Mouse (Mus musculus): ENCODE measurements around the gene Mier1. TPM values are rescaled to one million over a fixed set of nuclear protein-coding genes. Genes with fewer than 3 reads are reported as not detected.
A peak's percentile ranks its signal among the peaks of the same experiment; 100 is the strongest.

Gene Mier1
- polyA plus RNA-seq, 1 experiment from 2014 or later, result 36.1 TPM

DNA sequence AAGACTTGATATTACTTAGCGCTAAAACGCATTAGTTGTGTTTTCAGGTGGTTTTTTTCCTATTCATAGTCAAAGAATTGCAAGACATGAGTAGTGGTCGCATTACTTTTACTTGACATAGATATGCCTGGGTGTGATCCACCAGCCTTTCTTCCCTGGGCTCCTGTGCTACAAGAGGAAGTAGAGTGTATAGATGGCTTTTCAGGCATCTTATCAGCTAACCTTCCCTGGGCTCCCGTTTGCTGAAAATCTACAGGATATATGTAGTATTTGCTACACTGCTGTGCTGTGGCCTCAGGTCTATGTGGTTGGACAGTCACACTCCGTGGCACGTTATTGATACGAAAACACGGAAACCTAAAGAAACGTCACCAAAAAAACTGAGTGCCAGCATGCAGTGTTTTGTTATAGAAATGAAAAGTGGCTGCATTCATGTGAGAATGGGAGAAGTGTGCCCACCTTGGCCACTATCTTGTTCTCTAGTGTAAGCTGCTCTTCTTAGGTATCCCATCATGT, 6.7 kb downstream of the Mier1 start:
- Histone ChIP-seq H3K27ac (replicated peaks in 1 of 2; ENCODE audit: control insufficient read depth in 1 of 2, insufficient read depth in 1 of 2, low read depth in 2 of 2, low read length in 2 of 2) (no peak overlapping the region), H3K27me3 (ENCODE audit: control insufficient read depth, insufficient read depth, low read length) (no peaks in the 10 kb centered on the region), H3K4me2 (ENCODE audit: low read length) (peak overlapping the region; percentile 77), H3K36me3 (ENCODE audit: control insufficient read depth, insufficient read depth, low read length) (peaks cover 11% of the 10 kb centered on the region), H3K9me3 (ENCODE audit: control insufficient read depth, low read length) (no peaks in the 10 kb centered on the region), H3K4me1 (ENCODE audit: control insufficient read depth in 2 of 2, insufficient read depth in 2 of 2, low read length in 2 of 2) (peaks cover 0 to 22% of the 10 kb centered on the region in 2 experiments; a peak in 3 of 4 replicates), H3K9ac (ENCODE audit: low read length) (peak overlapping the region; percentile 98), H3K4me3 (ENCODE audit: control insufficient read depth in 1 of 2, insufficient read depth in 1 of 2, low read depth in 1 of 2, low read length in 2 of 2) (peak overlapping the region in 1 of 2 experiments; percentile 93; a peak in 2 of 4 replicates)
- no peak for ATAC-seq (ENCODE audit: insufficient number of reproducible peaks, insufficient read depth, low FRiP score, low read depth)
- WGBS, result 70% methylated on average over 9 of the region's 9 CpGs

DNA sequence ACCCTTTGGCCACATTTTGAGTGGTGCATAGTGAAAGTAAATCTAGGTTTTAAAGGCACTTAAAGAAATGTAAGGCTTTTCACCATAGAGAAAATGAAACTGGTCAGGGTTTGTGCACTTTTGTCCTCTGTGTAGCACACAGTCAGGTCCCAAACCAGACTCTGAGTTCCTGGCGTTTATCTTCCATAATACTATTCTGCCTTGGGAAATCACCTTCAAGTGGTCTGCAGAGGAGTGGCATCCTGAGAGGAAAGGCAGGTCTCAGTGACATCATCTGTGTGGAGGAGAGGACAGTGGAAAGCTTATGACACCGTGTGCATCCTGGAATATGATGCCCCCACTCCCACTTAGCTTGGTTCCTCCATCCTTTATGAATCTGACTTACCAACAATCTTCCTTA, 8.9 kb downstream of the Mier1 start:
- 0 out of 2 replicates have a peak overlapping the region, but pooled peaks have one; percentile 38 for H3K9ac ChIP-seq (ENCODE audit: low read length)
- peaks cover 0 to 22% of the 10 kb centered on the region in 2 experiments; a peak in 3 of 4 replicates for H3K4me1 ChIP-seq (ENCODE audit: control insufficient read depth in 2 of 2, insufficient read depth in 2 of 2, low read length in 2 of 2)
- H3K4me2 ChIP-seq (ENCODE audit: low read length), result peak overlapping the region; percentile 32
- H3K36me3 ChIP-seq (ENCODE audit: control insufficient read depth, insufficient read depth, low read length), result no peaks in the 10 kb centered on the region
- no peaks in the 10 kb centered on the region for H3K27me3 ChIP-seq (ENCODE audit: control insufficient read depth, insufficient read depth, low read length)
- no peaks in the 10 kb centered on the region for H3K9me3 ChIP-seq (ENCODE audit: control insufficient read depth, low read length)
- H3K4me3 ChIP-seq (ENCODE audit: control insufficient read depth in 1 of 2, insufficient read depth in 1 of 2, low read depth in 1 of 2, low read length in 2 of 2), result no peak overlapping the region
- WGBS, result 14% methylated on average over 2 of the region's 2 CpGs
- ATAC-seq (ENCODE audit: insufficient number of reproducible peaks, insufficient read depth, low FRiP score, low read depth), result no peak
- H3K27ac ChIP-seq (replicated peaks in 1 of 2; ENCODE audit: control insufficient read depth in 1 of 2, insufficient read depth in 1 of 2, low read depth in 2 of 2, low read length in 2 of 2), result peak overlapping the region in 1 of 2 experiments; percentile 41; a peak in 1 of 4 replicates

DNA sequence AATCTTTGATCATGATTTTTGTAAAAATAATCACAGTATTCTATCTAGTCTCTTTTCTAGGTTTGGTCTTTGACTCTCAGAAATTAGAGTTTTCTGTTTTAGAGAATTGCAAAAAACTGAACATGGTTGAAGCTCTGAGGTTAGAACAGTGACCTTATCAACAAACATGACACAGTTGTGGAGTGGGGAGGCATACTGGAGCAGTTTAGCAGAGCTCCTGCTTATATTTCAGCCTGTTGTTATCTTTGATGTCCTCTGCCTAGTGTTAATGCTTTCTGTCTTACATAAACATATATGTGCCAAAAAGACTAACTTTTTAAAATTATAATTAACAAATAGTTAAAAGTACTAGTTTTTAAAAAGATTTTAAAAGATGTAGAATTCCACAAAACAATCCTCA, 9.4 kb downstream of the Mier1 start:
- ATAC-seq (ENCODE audit: insufficient number of reproducible peaks, insufficient read depth, low FRiP score, low read depth), result no peak
- peaks cover 0 to 20% of the 10 kb centered on the region in 2 experiments; a peak in 3 of 4 replicates for H3K4me1 ChIP-seq (ENCODE audit: control insufficient read depth in 2 of 2, insufficient read depth in 2 of 2, low read length in 2 of 2)
- H3K9me3 ChIP-seq (ENCODE audit: control insufficient read depth, low read length), result no peaks in the 10 kb centered on the region
- H3K27ac ChIP-seq (replicated peaks in 1 of 2; ENCODE audit: control insufficient read depth in 1 of 2, insufficient read depth in 1 of 2, low read depth in 2 of 2, low read length in 2 of 2), result no peak overlapping the region
- no peak overlapping the region for H3K4me2 ChIP-seq (ENCODE audit: low read length)
- no peak overlapping the region for H3K4me3 ChIP-seq (ENCODE audit: control insufficient read depth in 1 of 2, insufficient read depth in 1 of 2, low read depth in 1 of 2, low read length in 2 of 2)
- H3K9ac ChIP-seq (ENCODE audit: low read length), result no peak overlapping the region
- no peaks in the 10 kb centered on the region for H3K27me3 ChIP-seq (ENCODE audit: control insufficient read depth, insufficient read depth, low read length)
- H3K36me3 ChIP-seq (ENCODE audit: control insufficient read depth, insufficient read depth, low read length), result no peaks in the 10 kb centered on the region

- Histone ChIP-seq H3K4me1 (ENCODE audit: control insufficient read depth in 2 of 2, insufficient read depth in 2 of 2, low read length in 2 of 2) (peaks cover 0 to 8% of the 10 kb centered on the region in 2 experiments; a peak in 3 of 4 replicates), H3K36me3 (ENCODE audit: control insufficient read depth, insufficient read depth, low read length) (peaks cover 12% of the 10 kb centered on the region), H3K4me2 (ENCODE audit: low read length) (no peak overlapping the region), H3K4me3 (ENCODE audit: control insufficient read depth in 1 of 2, insufficient read depth in 1 of 2, low read depth in 1 of 2, low read length in 2 of 2) (no peak overlapping the region), H3K9ac (ENCODE audit: low read length) (no peak overlapping the region), H3K27ac (replicated peaks in 1 of 2; ENCODE audit: control insufficient read depth in 1 of 2, insufficient read depth in 1 of 2, low read depth in 2 of 2, low read length in 2 of 2) (no peak overlapping the region), H3K9me3 (ENCODE audit: control insufficient read depth, low read length) (no peaks in the 10 kb centered on the region), H3K27me3 (ENCODE audit: control insufficient read depth, insufficient read depth, low read length) (no peaks in the 10 kb centered on the region)
- no peak for ATAC-seq (ENCODE audit: insufficient number of reproducible peaks, insufficient read depth, low FRiP score, low read depth)
- 77% methylated on average over 4 of the region's 4 CpGs for WGBS
Measured at GRCm38 (mm10) chr4:103126533-103126932, 12.3 kb downstream of the Mier1 start.

DNA sequence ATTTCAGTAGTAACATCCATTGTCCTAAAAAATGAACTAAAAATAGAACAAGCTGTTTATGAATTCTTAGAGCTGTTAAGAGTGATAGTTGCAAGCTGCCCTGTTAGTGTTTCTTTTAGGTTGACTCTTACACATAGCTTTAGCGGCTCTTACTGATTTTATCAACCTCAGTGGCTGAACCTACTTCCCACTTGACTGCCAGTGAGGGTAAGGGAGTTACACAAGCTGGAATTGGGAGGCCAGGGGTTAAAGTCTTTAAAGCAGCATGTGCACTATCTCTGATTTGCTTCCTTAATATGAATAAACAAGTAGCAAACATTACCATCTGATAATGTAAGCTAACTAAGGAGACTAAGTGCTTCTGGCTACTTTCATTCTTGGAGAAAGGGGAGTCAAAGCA, 22.8 kb downstream of the Mier1 start:
- H3K27me3 ChIP-seq (ENCODE audit: control insufficient read depth, insufficient read depth, low read length), result no peaks in the 10 kb centered on the region
- ATAC-seq (ENCODE audit: insufficient number of reproducible peaks, insufficient read depth, low FRiP score, low read depth), result no peak
- 24% methylated on average over 1 of the region's 1 CpGs for WGBS
- no peak overlapping the region for H3K4me2 ChIP-seq (ENCODE audit: low read length)
- H3K27ac ChIP-seq (replicated peaks in 1 of 2; ENCODE audit: control insufficient read depth in 1 of 2, insufficient read depth in 1 of 2, low read depth in 2 of 2, low read length in 2 of 2), result no peak overlapping the region
- H3K9me3 ChIP-seq (ENCODE audit: control insufficient read depth, low read length), result no peaks in the 10 kb centered on the region
- peaks cover 64% of the 10 kb centered on the region for H3K36me3 ChIP-seq (ENCODE audit: control insufficient read depth, insufficient read depth, low read length)
- no peak overlapping the region for H3K4me3 ChIP-seq (ENCODE audit: control insufficient read depth in 1 of 2, insufficient read depth in 1 of 2, low read depth in 1 of 2, low read length in 2 of 2)
- no peak overlapping the region for H3K9ac ChIP-seq (ENCODE audit: low read length)
- H3K4me1 ChIP-seq (ENCODE audit: control insufficient read depth in 2 of 2, insufficient read depth in 2 of 2, low read length in 2 of 2), result peaks cover 0 to 4% of the 10 kb centered on the region in 2 experiments; a peak in 1 of 4 replicates

DNA sequence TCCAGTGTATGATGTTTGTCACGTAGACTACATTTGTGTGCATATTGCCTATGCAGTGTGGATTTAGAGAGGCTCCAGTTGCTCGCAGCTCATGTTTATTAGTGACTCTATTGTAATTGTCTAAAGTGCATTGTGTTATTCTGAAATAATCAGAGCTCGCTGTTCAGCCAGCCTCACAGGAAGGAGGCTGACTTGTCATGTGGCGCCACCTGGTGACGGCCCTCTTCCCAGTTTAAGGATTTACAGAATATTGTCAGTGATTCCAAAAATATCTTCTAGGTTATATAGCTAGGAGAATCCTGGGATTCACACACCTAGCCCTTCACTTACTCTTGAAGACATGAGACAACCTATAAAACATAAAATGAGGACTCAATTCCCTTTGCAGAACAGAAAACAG, 32.1 kb downstream of the Mier1 start:
- no peak overlapping the region for H3K9ac ChIP-seq (ENCODE audit: low read length)
- peaks cover 84% of the 10 kb centered on the region for H3K36me3 ChIP-seq (ENCODE audit: control insufficient read depth, insufficient read depth, low read length)
- H3K4me2 ChIP-seq (ENCODE audit: low read length), result no peak overlapping the region
- H3K9me3 ChIP-seq (ENCODE audit: control insufficient read depth, low read length), result no peaks in the 10 kb centered on the region
- no peaks in the 10 kb centered on the region for H3K27me3 ChIP-seq (ENCODE audit: control insufficient read depth, insufficient read depth, low read length)
- ATAC-seq (ENCODE audit: insufficient number of reproducible peaks, insufficient read depth, low FRiP score, low read depth), result no peak
- H3K4me3 ChIP-seq (ENCODE audit: control insufficient read depth in 1 of 2, insufficient read depth in 1 of 2, low read depth in 1 of 2, low read length in 2 of 2), result no peak overlapping the region
- H3K27ac ChIP-seq (replicated peaks in 1 of 2; ENCODE audit: control insufficient read depth in 1 of 2, insufficient read depth in 1 of 2, low read depth in 2 of 2, low read length in 2 of 2), result no peak overlapping the region
- 44% methylated on average over 5 of the region's 5 CpGs for WGBS
- no peaks in the 10 kb centered on the region for H3K4me1 ChIP-seq (ENCODE audit: control insufficient read depth in 2 of 2, insufficient read depth in 2 of 2, low read length in 2 of 2)

- Histone ChIP-seq H3K9ac (ENCODE audit: low read length) (no peak overlapping the region), H3K27ac (replicated peaks in 1 of 2; ENCODE audit: control insufficient read depth in 1 of 2, insufficient read depth in 1 of 2, low read depth in 2 of 2, low read length in 2 of 2) (no peak overlapping the region), H3K36me3 (ENCODE audit: control insufficient read depth, insufficient read depth, low read length) (peaks cover 95% of the 10 kb centered on the region), H3K4me2 (ENCODE audit: low read length) (no peak overlapping the region), H3K4me3 (ENCODE audit: control insufficient read depth in 1 of 2, insufficient read depth in 1 of 2, low read depth in 1 of 2, low read length in 2 of 2) (no peak overlapping the region), H3K27me3 (ENCODE audit: control insufficient read depth, insufficient read depth, low read length) (no peaks in the 10 kb centered on the region), H3K4me1 (ENCODE audit: control insufficient read depth in 2 of 2, insufficient read depth in 2 of 2, low read length in 2 of 2) (no peaks in the 10 kb centered on the region), H3K9me3 (ENCODE audit: control insufficient read depth, low read length) (no peaks in the 10 kb centered on the region)
- ATAC-seq (ENCODE audit: insufficient number of reproducible peaks, insufficient read depth, low FRiP score, low read depth), result no peak
- WGBS, result 90% methylated on average over 5 of the region's 5 CpGs
Measured at GRCm38 (mm10) chr4:103151946-103152345, 37.8 kb downstream of the Mier1 start.

DNA sequence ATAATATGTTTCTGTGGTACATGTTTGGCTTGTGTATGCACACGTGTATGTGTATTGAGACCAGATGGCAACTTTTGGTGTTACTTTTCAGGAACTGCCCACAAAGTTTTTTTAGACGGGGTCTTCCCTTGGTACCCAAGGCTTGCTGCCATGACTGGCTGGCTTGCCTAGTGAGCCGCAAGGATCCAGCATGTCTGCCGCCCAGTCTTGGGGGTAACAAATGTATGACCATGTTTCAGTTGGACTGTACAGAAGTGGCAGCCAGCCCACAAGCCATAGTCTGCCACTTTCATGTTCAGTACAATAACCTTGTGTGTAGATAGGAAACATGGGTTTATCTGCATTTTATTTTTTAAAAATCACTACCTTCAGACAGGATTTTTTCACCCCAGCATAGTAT, 44.6 kb downstream of the Mier1 start:
- Histone ChIP-seq H3K9me3 (ENCODE audit: control insufficient read depth, low read length) (no peaks in the 10 kb centered on the region), H3K36me3 (ENCODE audit: control insufficient read depth, insufficient read depth, low read length) (peaks cover 89% of the 10 kb centered on the region), H3K4me1 (ENCODE audit: control insufficient read depth in 2 of 2, insufficient read depth in 2 of 2, low read length in 2 of 2) (no peaks in the 10 kb centered on the region), H3K27me3 (ENCODE audit: control insufficient read depth, insufficient read depth, low read length) (no peaks in the 10 kb centered on the region), H3K4me2 (ENCODE audit: low read length) (no peak overlapping the region), H3K4me3 (ENCODE audit: control insufficient read depth in 1 of 2, insufficient read depth in 1 of 2, low read depth in 1 of 2, low read length in 2 of 2) (no peak overlapping the region), H3K9ac (ENCODE audit: low read length) (no peak overlapping the region), H3K27ac (replicated peaks in 1 of 2; ENCODE audit: control insufficient read depth in 1 of 2, insufficient read depth in 1 of 2, low read depth in 2 of 2, low read length in 2 of 2) (no peak overlapping the region)
- ATAC-seq (ENCODE audit: insufficient number of reproducible peaks, insufficient read depth, low FRiP score, low read depth), result no peak
- WGBS, result 93% methylated on average over 4 of the region's 4 CpGs

Measured in heart, embryonic 14.5 days (tissue).